Mouse (Mus musculus) spleen, adult 10 weeks (tissue): ENCODE data around the gene Ano9. TPM values are rescaled to one million over a fixed set of nuclear protein-coding genes. Genes with fewer than 3 reads are reported as not detected.

Source experiments
- polyA plus RNA-seq: library from polyadenylated mRNA; stranded (reverse); fragments of 350-450 nt; fragmentation: Illumina TruSeq; extraction: RNeasy Lipid Tissue Mini Kit (QIAGEN cat#74804); gene quantifications from one replicate; pipeline ENCODE4 v1.2.3, GENCODE M21; 2015; ENCODE audit warnings: low replicate concordance; ENCODE audit not compliant: insufficient read depth

The Ano9 gene
- not detected for polyA plus RNA-seq

DNA sequence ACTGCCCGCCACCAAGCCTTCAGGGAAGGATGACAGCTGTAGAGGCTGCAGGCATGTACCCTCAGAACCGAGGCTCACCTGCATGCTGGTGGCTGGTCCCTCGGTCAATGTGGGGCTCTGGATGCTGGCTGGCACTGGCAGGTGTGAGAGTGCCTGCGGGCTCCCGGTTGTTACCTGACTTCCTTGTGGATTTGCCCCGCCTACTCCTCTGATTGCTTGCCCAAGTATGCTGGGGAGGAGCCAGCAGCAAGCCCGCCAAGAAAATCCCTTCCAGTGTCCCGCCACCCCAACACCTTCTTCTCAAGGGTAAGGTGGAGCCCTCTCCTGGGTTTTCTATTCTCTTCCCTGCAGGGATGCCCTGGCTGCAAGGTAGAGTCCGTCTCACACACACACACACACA lies at the start of gene Ano9:
Gene Ano9 (minus strand): TSS at position 171 of the 400 bp plus-strand sequence.

DNA sequence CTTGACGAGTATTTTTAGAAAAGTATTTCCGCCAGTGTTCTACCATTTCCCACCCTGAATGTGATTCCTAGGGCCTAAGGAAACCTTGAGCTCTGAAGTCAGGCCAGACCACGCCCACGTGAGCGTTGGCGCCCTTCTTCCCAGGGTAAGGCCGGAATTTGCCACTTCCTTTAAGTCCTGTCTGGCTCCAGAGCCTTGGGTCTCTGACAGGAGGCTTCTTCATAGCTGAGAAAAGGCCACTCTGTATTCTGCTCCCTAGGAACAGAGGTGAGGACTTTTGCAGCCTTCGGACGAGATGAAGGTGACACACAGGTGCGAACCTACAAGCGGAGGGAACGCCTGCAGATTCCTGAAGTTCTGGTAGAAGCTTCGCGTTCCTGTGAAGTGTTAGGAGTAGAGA lies 4.6 kb upstream of the Ano9 start, which contains the start of gene Ptdss2:
Gene Ptdss2 (plus strand): TSS at position 138 of the 400 bp plus-strand sequence.

DNA sequence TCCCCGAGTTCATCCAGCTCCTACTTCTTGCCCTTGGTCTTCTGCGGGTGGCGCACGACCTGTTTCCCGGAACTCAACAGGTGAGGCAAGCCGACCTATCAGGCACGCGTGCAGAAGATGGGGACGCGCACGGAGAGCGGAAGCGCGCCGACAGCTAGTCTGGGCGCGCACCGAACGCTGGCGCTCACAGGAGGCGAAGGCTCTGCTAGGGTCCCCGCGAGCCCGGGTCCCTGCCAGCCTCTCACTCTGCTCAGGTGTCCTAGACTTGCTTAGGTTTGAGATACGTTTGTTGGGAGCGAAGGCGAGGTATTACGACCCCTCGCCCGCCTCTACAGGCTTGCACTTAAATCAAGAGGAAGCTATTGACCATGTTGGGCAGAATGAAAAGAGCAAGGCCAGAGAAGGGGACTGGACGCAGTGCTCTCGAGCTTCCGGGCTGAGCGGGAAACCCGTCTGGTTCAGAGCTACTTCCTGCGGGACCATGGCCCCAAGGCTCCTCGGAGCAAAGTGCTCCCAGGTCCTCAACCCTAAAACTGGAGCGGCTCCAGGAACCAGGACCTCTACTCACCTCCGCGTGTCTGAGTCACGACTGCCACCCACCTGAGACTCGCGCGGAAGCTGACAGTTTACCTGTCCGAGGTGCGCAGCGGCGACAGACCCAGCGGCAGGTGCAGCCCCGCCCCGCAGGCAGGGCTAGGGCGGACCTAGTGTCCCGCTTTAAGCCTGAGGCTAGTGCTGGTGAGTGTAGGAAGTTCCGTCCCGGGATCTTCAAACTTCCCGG lies 17.5 kb downstream of the Ano9 start, which contains the start of gene Sigirr:
Gene Sigirr (minus strand): TSS at position 662 of the 781 bp plus-strand sequence.

DNA sequence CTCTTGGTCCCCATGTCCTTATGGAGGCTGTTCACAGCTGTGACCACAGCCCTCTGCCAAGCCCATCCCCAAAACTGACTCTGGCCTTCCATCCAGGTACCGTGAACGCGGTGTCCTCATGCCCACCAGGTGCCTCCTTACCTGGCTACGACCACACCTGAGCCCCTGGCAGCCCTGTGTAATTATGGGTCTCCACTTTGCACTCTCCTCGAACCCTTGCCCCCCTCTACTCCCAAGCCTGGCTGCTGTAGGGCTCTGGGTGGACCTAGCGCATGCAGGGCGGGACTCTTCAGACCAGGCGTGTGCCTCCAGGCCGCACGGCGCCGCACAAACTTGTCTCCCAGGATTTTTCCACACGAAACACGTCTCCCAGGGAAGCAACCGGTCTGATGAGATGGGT lies 39.8 kb downstream of the Ano9 start, which contains the start of gene Pkp3:
Gene Pkp3 (plus strand): TSS at position 378 of the 400 bp plus-strand sequence.

DNA sequence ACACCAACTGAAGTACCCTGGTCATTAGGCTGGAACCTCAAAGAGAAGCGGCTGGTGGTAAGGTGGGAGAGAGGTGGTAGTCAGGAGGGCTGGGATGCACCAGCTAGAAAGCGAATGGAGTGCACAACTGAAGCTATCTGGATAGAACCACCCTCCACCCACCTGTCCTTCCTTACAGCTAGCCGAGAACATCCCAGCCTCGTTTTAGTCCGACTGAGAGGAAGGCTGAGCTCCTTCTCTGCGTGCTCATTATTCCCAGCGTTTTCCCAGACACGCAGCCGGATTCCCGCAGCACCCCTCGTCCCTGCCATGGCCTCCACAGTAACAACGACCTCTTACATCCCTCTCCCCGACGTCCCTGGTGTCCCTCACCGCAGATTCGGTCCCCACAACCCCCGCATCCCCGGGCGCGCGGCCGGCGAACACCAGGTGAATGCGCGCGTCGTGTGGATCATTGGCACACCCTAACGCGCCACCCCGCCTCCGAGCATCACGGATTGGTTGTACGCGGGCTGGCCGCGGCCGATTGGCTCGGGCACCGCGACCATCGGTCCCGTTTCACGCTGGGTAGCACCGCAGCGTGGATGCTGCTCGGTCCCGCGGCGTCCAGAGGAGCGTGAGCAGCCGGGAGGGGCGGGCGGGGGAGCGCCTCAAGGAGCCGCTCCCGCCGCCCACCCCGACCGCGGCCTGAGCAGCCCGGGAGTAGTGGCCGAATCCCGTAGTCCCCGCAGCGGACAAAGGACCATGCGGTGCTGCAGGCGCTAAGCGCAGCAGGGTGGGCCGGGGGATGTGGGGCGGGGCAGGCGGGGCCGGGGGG lies 57.0 kb downstream of the Ano9 start, which contains the start of gene B4galnt4:
Gene B4galnt4 (plus strand): TSS at position 679 of the 817 bp plus-strand sequence.

Other genes starting within 250 kb of the Ano9 start
- gene Psmd13, start 235.8 kb downstream of the Ano9 start, polyA plus RNA-seq, result 119 TPM
- 10.2 TPM for gene Sirt3, start 235.5 kb downstream of the Ano9 start, polyA plus RNA-seq
- not detected for gene Cox8b, start 217.4 kb downstream of the Ano9 start, polyA plus RNA-seq
- gene Nlrp6, start 196.9 kb downstream of the Ano9 start, polyA plus RNA-seq, result 0.07 TPM
- 11.0 TPM for gene Pgghg, start 176.4 kb downstream of the Ano9 start, polyA plus RNA-seq
- 0.47 TPM for gene Ifitm5, start 167.5 kb downstream of the Ano9 start, polyA plus RNA-seq
- not detected for gene Gm45717, start 161.9 kb downstream of the Ano9 start, polyA plus RNA-seq
- gene Ifitm2, start 161.8 kb downstream of the Ano9 start, polyA plus RNA-seq, result 142 TPM
- gene Ifitm1, start 150.6 kb downstream of the Ano9 start, polyA plus RNA-seq, result 72.5 TPM
- gene Ifitm3, start 107.0 kb downstream of the Ano9 start, polyA plus RNA-seq, result 262 TPM
- gene Ifitm6, start 99.9 kb downstream of the Ano9 start, polyA plus RNA-seq, result 60.0 TPM
- gene Gm17387, start 88.7 kb downstream of the Ano9 start, polyA plus RNA-seq, result not detected
- gene B4galnt4, start 56.7 kb downstream of the Ano9 start, polyA plus RNA-seq, result 0.21 TPM
- gene Pkp3, start 39.6 kb downstream of the Ano9 start, polyA plus RNA-seq, result 14.6 TPM
- 22.3 TPM for gene Sigirr, start 17.2 kb downstream of the Ano9 start, polyA plus RNA-seq
- gene Ptdss2, start 4.6 kb upstream of the Ano9 start, polyA plus RNA-seq, result 20.3 TPM
- 38.6 TPM for gene Rnh1, start 55.1 kb upstream of the Ano9 start, polyA plus RNA-seq
- 16.9 TPM for gene Hras, start 76.2 kb upstream of the Ano9 start, polyA plus RNA-seq
- 1.5 TPM for gene Lrrc56, start 76.4 kb upstream of the Ano9 start, polyA plus RNA-seq
- 2.9 TPM for gene Lmntd2, start 96.3 kb upstream of the Ano9 start, polyA plus RNA-seq
- gene Rassf7, start 98.1 kb upstream of the Ano9 start, polyA plus RNA-seq, result 3.6 TPM
- gene Phrf1, start 111.0 kb upstream of the Ano9 start, polyA plus RNA-seq, result 70.7 TPM
- 74.7 TPM for gene Irf7, start 148.7 kb upstream of the Ano9 start, polyA plus RNA-seq
- gene Cdhr5, start 159.0 kb upstream of the Ano9 start, polyA plus RNA-seq, result 0.19 TPM
- not detected for gene Sct, start 161.3 kb upstream of the Ano9 start, polyA plus RNA-seq
- not detected for gene Drd4, start 174.2 kb upstream of the Ano9 start, polyA plus RNA-seq
- 23.2 TPM for gene Deaf1, start 209.9 kb upstream of the Ano9 start, polyA plus RNA-seq
- 56.8 TPM for gene Tmem80, start 209.9 kb upstream of the Ano9 start, polyA plus RNA-seq
- gene Eps8l2, start 221.1 kb upstream of the Ano9 start, polyA plus RNA-seq, result 0.76 TPM